Mouse (Mus musculus): Measurements from ENCODE around the gene Mul1. TPM values are rescaled to one million over a fixed set of nuclear protein-coding genes. Genes with fewer than 3 reads are reported as not detected.

Gene Mul1
- total RNA-seq, 1 experiment from 2014 or later, result 6.3 TPM

GRCm38 (mm10) chr4:138479595-138479994 lies 45.1 kb downstream of the Mul1 start:
- no peak for ATAC-seq (replicated peaks in 1 of 2; ENCODE audit: insufficient read depth in 1 of 2, low FRiP score in 2 of 2, low TSS enrichment in 1 of 2, low read depth in 1 of 2, poor library complexity in 2 of 2, severe bottlenecking in 2 of 2)

- ATAC-seq (replicated peaks in 1 of 2; ENCODE audit: insufficient read depth in 1 of 2, low FRiP score in 2 of 2, low TSS enrichment in 1 of 2, low read depth in 1 of 2, poor library complexity in 2 of 2, severe bottlenecking in 2 of 2), result no peak
These were observed 46.5 kb downstream of the Mul1 start for GRCm38 (mm10) chr4:138480962-138481361.

- no peak for ATAC-seq (replicated peaks in 1 of 2; ENCODE audit: insufficient read depth in 1 of 2, low FRiP score in 2 of 2, low TSS enrichment in 1 of 2, low read depth in 1 of 2, poor library complexity in 2 of 2, severe bottlenecking in 2 of 2)
These were observed 48.2 kb downstream of the Mul1 start for GRCm38 (mm10) chr4:138482721-138483120.

- no peak for ATAC-seq (replicated peaks in 1 of 2; ENCODE audit: insufficient read depth in 1 of 2, low FRiP score in 2 of 2, low TSS enrichment in 1 of 2, low read depth in 1 of 2, poor library complexity in 2 of 2, severe bottlenecking in 2 of 2)
These were observed 53.8 kb downstream of the Mul1 start for GRCm38 (mm10) chr4:138488241-138488640.

- no peak for ATAC-seq (replicated peaks in 1 of 2; ENCODE audit: insufficient read depth in 1 of 2, low FRiP score in 2 of 2, low TSS enrichment in 1 of 2, low read depth in 1 of 2, poor library complexity in 2 of 2, severe bottlenecking in 2 of 2)
These were observed 56.6 kb downstream of the Mul1 start for GRCm38 (mm10) chr4:138491088-138491487.

Other genes with a start within 250 kb of the Mul1 start
- 289 and 297 TPM in 2 replicates for gene Hp1bp3, start 218.4 kb upstream of the Mul1 start, total RNA-seq (2017)
- 41.4 and 48.7 TPM in 2 replicates for gene Sh2d5, start 184.3 kb upstream of the Mul1 start, total RNA-seq (2017)
- gene Kif17, start 184.2 kb upstream of the Mul1 start, total RNA-seq (2017), result 8.0 and 9.4 TPM in 2 replicates
- gene Ddost, start 129.9 kb upstream of the Mul1 start, total RNA-seq (2017), result 95.1 and 97.5 TPM in 2 replicates
- gene Pink1, start 108.4 kb upstream of the Mul1 start, total RNA-seq (2017), result 50.6 and 67.5 TPM in 2 replicates
- not detected in 2 replicates for gene Cda, start 66.7 kb upstream of the Mul1 start, total RNA-seq (2017)
- gene Fam43b, start 38.1 kb upstream of the Mul1 start, total RNA-seq (2017), result 0.45 TPM in 1 of 2 replicates, not detected in the other
- gene Camk2n1, start 19.6 kb downstream of the Mul1 start, total RNA-seq (2017), result 0.13 and 0.60 TPM in 2 replicates
- not detected in 2 replicates for gene Vwa5b1, start 201.2 kb downstream of the Mul1 start, total RNA-seq (2017)

Data from hematopoietic stem cell, adult 5-6 weeks (primary cell).